Mouse (Mus musculus): ENCODE measurements around the gene Cdk6. TPM values are rescaled to one million over a fixed set of nuclear protein-coding genes. Genes with fewer than 3 reads are reported as not detected.
"Not testable (repeated sequence)": the region's sequence is repeated elsewhere in the genome, so short reads cannot be mapped to it uniquely, and the experiment has no call there.

Gene Cdk6
- polyA plus RNA-seq, 1 experiment from 2014 or later: 23.4 TPM

DNA sequence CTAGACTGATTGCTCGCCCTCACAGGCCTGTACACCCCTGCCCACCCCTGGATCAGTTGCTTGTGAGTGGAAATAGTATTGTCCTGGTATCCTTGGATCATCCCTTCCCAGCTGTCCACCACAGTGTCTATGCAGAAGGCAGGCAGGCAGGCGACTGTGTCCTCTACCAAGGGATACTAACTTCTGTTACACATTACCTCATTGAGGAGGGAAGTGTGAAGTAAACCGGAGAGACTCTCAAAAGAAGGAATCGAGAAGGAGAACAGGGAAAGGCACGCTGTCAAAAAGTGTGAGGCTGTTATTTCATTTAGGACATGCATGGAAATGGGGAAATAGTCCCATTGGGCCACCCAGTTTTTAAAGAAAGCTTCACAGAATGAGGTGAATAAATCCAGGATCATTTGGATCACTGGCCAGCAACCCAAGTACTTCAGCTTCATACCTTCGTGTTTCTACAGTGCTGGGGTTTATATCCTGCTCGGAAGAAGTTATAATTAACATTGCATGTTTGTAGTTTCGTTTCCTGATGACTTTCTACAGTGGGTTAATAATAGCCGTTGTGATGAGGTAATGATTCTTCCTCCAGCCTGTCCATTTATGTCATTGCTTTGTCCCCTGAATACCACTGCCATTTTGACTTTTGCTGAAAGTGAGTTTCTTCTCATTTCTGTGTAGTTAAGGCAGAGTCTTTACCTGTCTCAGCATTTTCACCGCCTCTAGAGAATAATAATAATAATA lies 79.0 kb downstream of the Cdk6 start:
- Histone ChIP-seq H3K36me3 (ENCODE audit: control insufficient read depth, insufficient read depth, low read length) (no peaks in the 10 kb centered on the region), H3K4me3 (ENCODE audit: low read length) (no peak overlapping the region), H3K27ac (ENCODE audit: low read depth, low read length) (no peak overlapping the region), H3K9ac (ENCODE audit: low read depth, low read length) (no peak overlapping the region), H3K27me3 (ENCODE audit: control insufficient read depth, insufficient read depth, low read length) (no peaks in the 10 kb centered on the region), H3K4me1 (ENCODE audit: control insufficient read depth, insufficient read depth, low read length) (no peaks in the 10 kb centered on the region), H3K4me2 (replicated peaks; ENCODE audit: low read depth, low read length) (no peak overlapping the region), H3K9me3 (ENCODE audit: control insufficient read depth, low read length) (no peaks in the 10 kb centered on the region)
- no peak for ATAC-seq (ENCODE audit: low FRiP score, low TSS enrichment)
- 83% methylated on average over 10 of the region's 10 CpGs for WGBS

DNA sequence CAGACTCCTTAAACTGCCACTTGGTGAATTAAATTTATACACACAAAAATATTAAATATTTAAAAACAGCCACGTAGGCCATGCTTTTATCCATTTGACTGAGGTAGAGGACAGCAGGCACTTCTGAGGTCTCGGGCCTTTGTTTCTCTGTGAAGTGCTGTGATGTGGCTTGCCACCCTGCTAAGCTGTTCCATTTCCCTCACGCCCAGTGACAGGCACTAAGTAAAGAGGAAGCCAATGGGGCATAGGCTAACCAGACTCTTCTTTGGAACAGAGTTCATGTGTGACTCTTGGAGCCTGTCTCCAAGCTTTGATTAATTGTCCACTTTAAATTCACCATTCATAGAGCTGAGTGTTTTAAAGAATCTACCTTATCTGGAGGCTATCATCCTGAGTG lies 79.5 kb downstream of the Cdk6 start:
- H3K4me3 ChIP-seq (ENCODE audit: low read length): no peak overlapping the region
- H3K27me3 ChIP-seq (ENCODE audit: control insufficient read depth, insufficient read depth, low read length): no peaks in the 10 kb centered on the region
- H3K9ac ChIP-seq (ENCODE audit: low read depth, low read length): no peak overlapping the region
- H3K4me1 ChIP-seq (ENCODE audit: control insufficient read depth, insufficient read depth, low read length): no peaks in the 10 kb centered on the region
- no peaks in the 10 kb centered on the region for H3K9me3 ChIP-seq (ENCODE audit: control insufficient read depth, low read length)
- H3K4me2 ChIP-seq (replicated peaks; ENCODE audit: low read depth, low read length): no peak overlapping the region
- no peak; the same call in 1 of the 2 replicates for ATAC-seq (ENCODE audit: low FRiP score, low TSS enrichment)
- no peaks in the 10 kb centered on the region for H3K36me3 ChIP-seq (ENCODE audit: control insufficient read depth, insufficient read depth, low read length)
- H3K27ac ChIP-seq (ENCODE audit: low read depth, low read length): no peak overlapping the region
- 83% methylated on average over 3 of the region's 3 CpGs for whole genome bisulfite sequencing

DNA sequence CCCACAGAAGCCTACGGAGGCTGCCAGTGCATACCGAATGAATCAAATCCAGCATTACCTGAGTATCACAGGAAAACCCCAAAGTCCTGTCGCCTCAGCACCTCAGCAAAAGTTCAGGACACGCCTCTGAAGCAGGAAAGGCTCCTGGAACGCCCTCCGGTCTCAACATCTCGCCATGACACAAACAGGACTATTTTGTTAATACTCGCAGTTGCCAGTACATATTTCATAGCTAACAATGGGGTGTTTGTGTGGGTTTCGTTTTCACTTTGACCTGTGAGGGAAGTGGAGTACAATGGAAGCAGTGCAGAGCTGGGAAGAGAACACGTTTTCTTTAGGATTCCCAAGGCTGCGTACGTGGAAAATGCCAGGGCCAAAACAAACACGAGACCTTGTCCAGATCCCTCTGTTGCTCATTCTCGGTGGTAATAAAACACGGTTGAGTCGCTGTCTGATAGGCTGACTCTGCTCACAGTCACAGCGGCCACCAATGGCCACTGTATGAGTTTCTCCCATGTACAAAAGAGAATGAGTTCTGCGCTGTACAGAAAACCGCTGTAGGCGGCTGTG lies 91.9 kb downstream of the Cdk6 start:
- ATAC-seq (ENCODE audit: low FRiP score, low TSS enrichment); H3K9me3 ChIP-seq (ENCODE audit: control insufficient read depth, low read length); H3K4me1 ChIP-seq (ENCODE audit: control insufficient read depth, insufficient read depth, low read length); H3K4me2 ChIP-seq (replicated peaks; ENCODE audit: low read depth, low read length); H3K4me3 ChIP-seq (ENCODE audit: low read length); H3K36me3 ChIP-seq (ENCODE audit: control insufficient read depth, insufficient read depth, low read length); H3K27me3 ChIP-seq (ENCODE audit: control insufficient read depth, insufficient read depth, low read length); H3K9ac ChIP-seq (ENCODE audit: low read depth, low read length); H3K27ac ChIP-seq (ENCODE audit: low read depth, low read length): not testable (repeated sequence)
- WGBS: 54% methylated on average over 18 of the region's 20 CpGs

DNA sequence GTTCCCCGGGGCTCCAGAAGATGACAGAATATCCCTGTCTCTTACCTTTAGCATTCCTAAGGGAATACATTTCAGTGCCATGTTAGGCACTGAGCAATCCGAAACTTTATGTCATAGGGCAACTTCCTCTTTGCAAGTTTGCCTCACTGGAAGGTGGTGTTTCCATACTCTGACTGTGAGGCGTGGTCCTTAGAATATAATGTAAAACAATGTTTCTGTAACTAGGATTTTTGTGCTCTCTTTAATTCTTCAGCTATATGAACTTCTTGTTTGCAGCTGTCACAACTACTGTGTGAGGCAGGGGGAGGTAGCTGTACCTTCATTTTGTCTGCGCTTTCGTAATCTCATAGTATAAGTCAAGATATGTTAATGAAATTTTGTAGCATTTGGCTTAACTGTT lies 92.8 kb downstream of the Cdk6 start:
- not testable (repeated sequence) for H3K4me3 ChIP-seq (ENCODE audit: low read length); H3K9ac ChIP-seq (ENCODE audit: low read depth, low read length); H3K9me3 ChIP-seq (ENCODE audit: control insufficient read depth, low read length); ATAC-seq (ENCODE audit: low FRiP score, low TSS enrichment); H3K4me2 ChIP-seq (replicated peaks; ENCODE audit: low read depth, low read length); H3K36me3 ChIP-seq (ENCODE audit: control insufficient read depth, insufficient read depth, low read length); H3K27ac ChIP-seq (ENCODE audit: low read depth, low read length); H3K4me1 ChIP-seq (ENCODE audit: control insufficient read depth, insufficient read depth, low read length); H3K27me3 ChIP-seq (ENCODE audit: control insufficient read depth, insufficient read depth, low read length)
- WGBS: 91% methylated on average over 5 of the region's 5 CpGs

DNA sequence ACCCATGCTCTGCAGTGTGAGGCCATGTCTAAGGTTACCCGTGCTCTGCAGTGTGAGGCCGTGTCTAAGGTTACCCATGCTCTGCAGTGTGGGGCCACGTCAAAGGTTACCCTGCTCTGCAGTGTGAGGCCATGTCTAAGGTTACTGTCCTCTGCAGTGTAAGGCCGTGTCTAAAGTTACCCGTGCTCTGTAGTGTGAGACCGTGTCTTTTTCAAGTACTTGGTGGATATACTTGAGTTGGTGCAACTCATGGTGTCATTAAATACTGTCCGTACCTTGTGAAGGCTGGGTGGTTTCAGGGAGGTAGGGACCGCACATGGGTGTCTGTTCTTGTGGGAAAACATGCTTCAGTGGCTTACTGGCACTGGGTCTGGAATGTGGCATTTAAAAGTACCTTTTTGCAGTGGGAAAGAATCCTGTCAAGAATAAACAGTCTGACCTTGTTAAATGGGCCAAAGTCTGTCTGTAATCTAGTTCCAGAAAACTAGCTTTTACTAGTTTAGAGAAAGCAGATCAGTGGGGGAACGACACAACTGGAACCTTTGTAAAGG lies 97.2 kb downstream of the Cdk6 start:
- not testable (repeated sequence) for H3K9ac ChIP-seq (ENCODE audit: low read depth, low read length); H3K9me3 ChIP-seq (ENCODE audit: control insufficient read depth, low read length); ATAC-seq (ENCODE audit: low FRiP score, low TSS enrichment); H3K4me2 ChIP-seq (replicated peaks; ENCODE audit: low read depth, low read length); H3K36me3 ChIP-seq (ENCODE audit: control insufficient read depth, insufficient read depth, low read length); H3K4me3 ChIP-seq (ENCODE audit: low read length); H3K27me3 ChIP-seq (ENCODE audit: control insufficient read depth, insufficient read depth, low read length); H3K27ac ChIP-seq (ENCODE audit: low read depth, low read length); H3K4me1 ChIP-seq (ENCODE audit: control insufficient read depth, insufficient read depth, low read length)
- WGBS: 53% methylated on average over 9 of the region's 9 CpGs

DNA sequence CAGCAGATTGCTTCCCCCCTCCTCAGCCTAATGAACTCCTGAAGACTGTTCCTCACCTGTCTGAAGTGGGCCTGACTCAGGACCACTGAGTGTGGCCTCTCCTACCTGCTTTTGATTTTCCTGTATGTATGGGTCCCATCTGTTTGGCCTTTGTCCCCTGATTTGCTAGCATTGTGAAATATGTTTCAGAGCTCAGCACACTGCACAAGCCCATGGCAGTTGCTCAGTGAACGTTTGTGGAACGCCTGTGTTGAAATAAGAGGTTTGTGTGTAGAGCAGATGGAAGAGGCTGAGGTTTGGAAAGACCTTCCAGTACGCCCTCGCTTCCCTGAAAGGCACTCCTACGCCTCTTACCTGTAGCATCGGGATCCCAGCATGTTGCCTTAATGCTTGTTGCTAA lies 98.1 kb downstream of the Cdk6 start:
- not testable (repeated sequence) for ATAC-seq (ENCODE audit: low FRiP score, low TSS enrichment); H3K4me3 ChIP-seq (ENCODE audit: low read length); H3K9ac ChIP-seq (ENCODE audit: low read depth, low read length); H3K27ac ChIP-seq (ENCODE audit: low read depth, low read length); H3K4me2 ChIP-seq (replicated peaks; ENCODE audit: low read depth, low read length); H3K27me3 ChIP-seq (ENCODE audit: control insufficient read depth, insufficient read depth, low read length); H3K36me3 ChIP-seq (ENCODE audit: control insufficient read depth, insufficient read depth, low read length); H3K4me1 ChIP-seq (ENCODE audit: control insufficient read depth, insufficient read depth, low read length); H3K9me3 ChIP-seq (ENCODE audit: control insufficient read depth, low read length)
- WGBS: 90% methylated on average over 6 of the region's 6 CpGs

DNA sequence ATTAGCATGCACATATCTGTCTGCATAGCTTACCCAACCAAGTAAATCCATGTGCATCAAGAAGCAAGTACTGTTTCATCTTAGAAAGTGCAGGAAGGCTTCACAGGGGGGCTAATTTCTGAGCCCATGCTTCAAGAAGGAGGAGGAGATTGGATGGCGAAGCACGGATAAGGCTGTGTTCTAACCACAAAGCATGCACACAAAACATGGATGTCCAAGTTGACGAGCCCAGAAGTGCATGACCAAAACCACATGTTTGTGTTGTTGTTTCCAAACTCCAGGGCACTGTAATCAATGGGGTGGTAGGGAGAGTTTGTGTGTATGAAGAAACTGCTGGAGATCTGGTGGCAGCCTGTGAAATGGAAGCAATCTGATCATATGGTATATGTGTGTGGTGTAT lies 101.2 kb downstream of the Cdk6 start:
- ATAC-seq (ENCODE audit: low FRiP score, low TSS enrichment); H3K4me2 ChIP-seq (replicated peaks; ENCODE audit: low read depth, low read length); H3K36me3 ChIP-seq (ENCODE audit: control insufficient read depth, insufficient read depth, low read length); H3K4me3 ChIP-seq (ENCODE audit: low read length); H3K9ac ChIP-seq (ENCODE audit: low read depth, low read length); H3K27ac ChIP-seq (ENCODE audit: low read depth, low read length); H3K27me3 ChIP-seq (ENCODE audit: control insufficient read depth, insufficient read depth, low read length); H3K9me3 ChIP-seq (ENCODE audit: control insufficient read depth, low read length); H3K4me1 ChIP-seq (ENCODE audit: control insufficient read depth, insufficient read depth, low read length): not testable (repeated sequence)
- 87% methylated on average over 3 of the region's 3 CpGs for WGBS

DNA sequence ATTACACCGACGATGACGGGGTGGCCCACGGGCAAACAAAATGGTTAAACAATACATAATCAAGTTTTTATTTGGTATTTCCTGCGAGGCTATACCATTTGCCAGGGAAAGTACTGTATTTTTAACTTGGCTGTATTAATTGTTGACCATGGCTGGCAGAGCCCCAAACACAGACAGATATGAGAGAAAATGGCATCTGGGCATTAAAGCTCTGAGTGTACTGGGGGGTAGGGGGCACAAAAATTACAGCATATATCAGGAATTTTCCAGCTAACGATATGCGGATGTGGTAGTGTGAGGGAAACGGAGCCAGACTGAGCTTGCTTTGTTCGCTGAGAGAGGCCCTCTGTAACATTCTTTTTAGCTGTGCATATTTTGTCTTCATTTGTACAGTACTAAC lies 109.9 kb downstream of the Cdk6 start:
- H3K9ac ChIP-seq (ENCODE audit: low read depth, low read length); H3K4me1 ChIP-seq (ENCODE audit: control insufficient read depth, insufficient read depth, low read length); H3K27ac ChIP-seq (ENCODE audit: low read depth, low read length); H3K36me3 ChIP-seq (ENCODE audit: control insufficient read depth, insufficient read depth, low read length); H3K27me3 ChIP-seq (ENCODE audit: control insufficient read depth, insufficient read depth, low read length); H3K4me2 ChIP-seq (replicated peaks; ENCODE audit: low read depth, low read length); H3K4me3 ChIP-seq (ENCODE audit: low read length); H3K9me3 ChIP-seq (ENCODE audit: control insufficient read depth, low read length); ATAC-seq (ENCODE audit: low FRiP score, low TSS enrichment): not testable (repeated sequence)
- WGBS: 70% methylated on average over 9 of the region's 9 CpGs

DNA sequence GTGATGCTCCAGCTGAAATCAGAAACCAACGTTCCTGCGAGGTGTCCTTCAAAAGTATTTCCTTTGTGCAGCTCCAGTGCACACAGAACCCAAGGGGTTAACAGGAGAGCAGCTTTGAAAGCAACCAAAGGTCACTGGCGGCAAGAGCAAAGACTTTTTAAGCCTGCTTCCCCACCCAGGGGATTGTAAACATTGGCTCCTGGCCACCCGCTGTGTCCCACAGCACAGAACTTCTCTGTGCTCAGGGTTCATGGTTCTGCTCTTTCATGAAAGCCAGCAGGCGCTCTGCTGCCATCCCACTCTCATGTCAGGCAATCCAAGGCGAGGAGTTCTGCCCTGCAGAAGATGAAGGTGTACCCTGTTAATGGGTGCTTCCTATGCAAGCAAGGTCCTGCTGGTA lies 112.7 kb downstream of the Cdk6 start:
- 3% methylated on average over 6 of the region's 6 CpGs for WGBS
- not testable (repeated sequence) for H3K9me3 ChIP-seq (ENCODE audit: control insufficient read depth, low read length); H3K36me3 ChIP-seq (ENCODE audit: control insufficient read depth, insufficient read depth, low read length); H3K4me2 ChIP-seq (replicated peaks; ENCODE audit: low read depth, low read length); H3K9ac ChIP-seq (ENCODE audit: low read depth, low read length); H3K27ac ChIP-seq (ENCODE audit: low read depth, low read length); H3K27me3 ChIP-seq (ENCODE audit: control insufficient read depth, insufficient read depth, low read length); H3K4me1 ChIP-seq (ENCODE audit: control insufficient read depth, insufficient read depth, low read length); H3K4me3 ChIP-seq (ENCODE audit: low read length)
- ATAC-seq (ENCODE audit: low FRiP score, low TSS enrichment): peak; percentile 52; the same call in 1 of the 2 replicates

Data from kidney, embryonic 14.5 days (tissue).